Mouse (Mus musculus) hindbrain, embryonic 16.5 days (tissue): ENCODE measurements at regions not wholly inside any gene's neighbourhood (a gene's known extent, or its start where the extent isn't known, plus 50 kb on each side); places are given as distances from the start of the nearest gene placed in this dataset.

Experiments
- ATAC-seq: fragments of 200-750 bp; cut with Nextera tagmentation; 2 replicates; pipeline ENCODE4 v1.8.0; 2017; ENCODE audit warnings: moderate TSS enrichment, moderate library complexity
- H3K27ac ChIP-seq: fragments of 300-500 bp; sonication (generic); 2 replicates; pipeline ENCODE4 v1.5.1; 2014; ENCODE audit warnings: low read depth, mild to moderate bottlenecking, control low read depth, low read length, moderate library complexity
- H3K27me3 ChIP-seq: fragments of 300-500 bp; sonication (generic); replicated peaks from 2 replicates; pipeline ENCODE4 v1.6.1; 2014; ENCODE audit warnings: low read length; ENCODE audit not compliant: control insufficient read depth, insufficient read depth
- H3K36me3 ChIP-seq: fragments of 300-500 bp; sonication (generic); 2 replicates; pipeline ENCODE4 v1.6.1; 2014; ENCODE audit warnings: mild to moderate bottlenecking, low read length, moderate library complexity, mixed read lengths; ENCODE audit not compliant: control insufficient read depth, insufficient read depth
- H3K4me1 ChIP-seq: fragments of 300-500 bp; sonication (generic); 2 replicates; pipeline ENCODE4 v1.6.1; 2014; ENCODE audit warnings: low read depth, low read length; ENCODE audit not compliant: control insufficient read depth, insufficient read depth
- H3K4me2 ChIP-seq: fragments of 300-500 bp; sonication (generic); 2 replicates; pipeline ENCODE4 v1.6.1; 2014; ENCODE audit warnings: mild to moderate bottlenecking, low read length, control low read depth, moderate library complexity
- H3K4me3 ChIP-seq: fragments of 300-500 bp; sonication (generic); 2 replicates; pipeline ENCODE4 v1.5.1; 2014; ENCODE audit warnings: mild to moderate bottlenecking, low read length, control low read depth, moderate library complexity
- H3K9ac ChIP-seq: fragments of 300-500 bp; sonication (generic); 2 replicates; pipeline ENCODE4 v1.6.1; 2014; ENCODE audit warnings: low read depth, mild to moderate bottlenecking, control low read depth, low read length, moderate library complexity
- H3K9me3 ChIP-seq: fragments of 300-500 bp; sonication (generic); 2 replicates; pipeline ENCODE4 v1.6.1; 2014; ENCODE audit warnings: mild to moderate bottlenecking, low read length, moderate library complexity; ENCODE audit not compliant: control insufficient read depth
- WGBS: fragments of 180-500 bp; shearing (Covaris S2); extraction: QIAGEN DNeasy Blood & Tissue Kit; methylation state at CpG from one replicate; pipeline ENCODE4 v1.1.7; 2014; 5-methylcytosine and 5-hydroxymethylcytosine counted together

GRCm38 (mm10) chr9:52277954-52278700, 109.8 kb upstream of the Zc3h12c start:
- Histone ChIP-seq H3K27ac (0 out of 2 replicates have a peak overlapping the region, but pooled peaks have one; percentile 2), H3K36me3 (no peaks in the 10 kb centered on the region), H3K4me1 (peaks cover 13% of the 10 kb centered on the region), H3K9me3 (no peaks in the 10 kb centered on the region), H3K27me3 (no peaks in the 10 kb centered on the region), H3K9ac (no peak overlapping the region), H3K4me3 (no peak overlapping the region), H3K4me2 (peak overlapping the region; percentile 41)
- 13% methylated on average over 14 of the region's 14 CpGs for WGBS
- ATAC-seq, result peak; percentile 54; the same call in 1 of the 2 replicates

DNA sequence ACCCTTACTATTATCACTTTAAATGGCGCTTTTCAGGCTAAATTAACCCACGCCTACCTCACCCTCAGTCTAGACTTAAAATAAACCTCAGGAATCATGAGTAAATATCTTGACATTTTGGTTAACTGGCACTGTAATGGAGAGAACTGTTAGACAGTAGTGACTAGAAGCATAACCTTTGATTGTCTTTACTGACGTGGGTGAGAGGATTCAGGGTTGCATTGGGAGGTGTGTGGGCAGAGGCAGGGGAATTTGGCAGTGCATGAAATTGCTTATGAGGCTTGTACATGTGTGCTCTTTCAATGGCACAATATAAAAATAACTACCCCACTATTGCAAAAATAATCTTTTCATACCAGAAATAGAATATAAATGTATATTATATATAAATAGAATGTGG, 105.6 kb upstream of the Zc3h12c start:
- no peak for ATAC-seq
- H3K27ac ChIP-seq, result no peak overlapping the region
- H3K36me3 ChIP-seq, result no peaks in the 10 kb centered on the region
- no peak overlapping the region for H3K4me2 ChIP-seq
- no peak overlapping the region for H3K9ac ChIP-seq
- H3K27me3 ChIP-seq, result no peaks in the 10 kb centered on the region
- peaks cover 13% of the 10 kb centered on the region for H3K4me1 ChIP-seq
- 63% methylated on average over 3 of the region's 3 CpGs for WGBS
- no peak overlapping the region for H3K4me3 ChIP-seq
- no peaks in the 10 kb centered on the region for H3K9me3 ChIP-seq

- WGBS, result 55% methylated on average over 2 of the region's 2 CpGs
- peaks cover 4% of the 10 kb centered on the region for H3K4me1 ChIP-seq
- no peaks in the 10 kb centered on the region for H3K27me3 ChIP-seq
- no peak overlapping the region for H3K9ac ChIP-seq
- no peaks in the 10 kb centered on the region for H3K9me3 ChIP-seq
- ATAC-seq, result no peak
- no peak overlapping the region for H3K4me3 ChIP-seq
- no peaks in the 10 kb centered on the region for H3K36me3 ChIP-seq
- no peak overlapping the region for H3K4me2 ChIP-seq
- no peak overlapping the region for H3K27ac ChIP-seq
Observed at GRCm38 (mm10) chr9:52272668-52273067, 104.3 kb upstream of the Zc3h12c start.

DNA sequence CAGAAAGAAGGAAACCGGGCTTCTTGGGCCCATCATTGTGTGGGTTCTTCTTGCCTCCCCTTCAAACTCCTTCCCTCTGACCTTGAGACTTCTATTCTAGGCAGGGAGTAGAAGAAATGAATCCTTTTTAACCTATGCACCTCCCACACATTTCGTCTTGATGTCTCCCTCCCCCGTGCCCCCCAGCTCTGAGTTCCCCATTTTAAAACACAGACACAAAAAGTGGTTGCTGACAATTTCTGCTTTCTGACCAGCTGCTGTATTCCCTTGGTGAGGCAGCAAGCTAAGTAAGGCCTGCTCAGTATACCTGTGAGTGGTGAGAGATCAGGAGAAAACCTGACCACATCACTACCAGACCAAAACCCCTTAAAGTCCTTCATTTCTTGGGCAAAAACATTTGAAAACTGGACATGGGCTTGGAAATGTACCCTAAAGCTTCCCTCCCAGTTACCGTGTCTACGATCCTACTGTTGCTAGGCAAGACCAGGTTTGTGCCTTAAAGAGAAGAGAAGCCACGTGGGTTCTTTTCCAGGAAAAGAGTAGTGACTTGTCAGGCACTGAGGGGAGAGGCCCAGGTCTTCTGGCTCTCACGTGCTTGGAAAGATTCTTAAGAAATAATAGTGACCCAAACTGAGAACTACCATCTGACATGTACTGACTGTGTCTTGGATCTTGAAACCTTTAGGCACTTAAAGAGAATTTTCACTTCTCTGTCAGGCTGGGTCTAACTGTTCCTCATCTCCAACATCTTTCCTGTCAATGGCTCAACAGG, 103.2 kb upstream of the Zc3h12c start:
- no peak overlapping the region for H3K4me3 ChIP-seq
- WGBS, result 89% methylated on average over 7 of the region's 7 CpGs

GRCm38 (mm10) chr9:52261538-52261937, 93.2 kb upstream of the Zc3h12c start:
- Histone ChIP-seq H3K4me1 (no peaks in the 10 kb centered on the region), H3K36me3 (no peaks in the 10 kb centered on the region), H3K9ac (no peak overlapping the region), H3K27me3 (no peaks in the 10 kb centered on the region), H3K9me3 (no peaks in the 10 kb centered on the region), H3K27ac (no peak overlapping the region), H3K4me2 (no peak overlapping the region), H3K4me3 (no peak overlapping the region)
- no peak for ATAC-seq
- 91% methylated on average over 2 of the region's 2 CpGs for WGBS

More for the DNA sequence above, 103.2 kb upstream of the Zc3h12c start:
- ATAC-seq, result no peak
- Histone ChIP-seq H3K9ac (no peak overlapping the region), H3K4me2 (no peak overlapping the region), H3K27me3 (no peaks in the 10 kb centered on the region), H3K36me3 (no peaks in the 10 kb centered on the region), H3K9me3 (no peaks in the 10 kb centered on the region), H3K27ac (no peak overlapping the region), H3K4me1 (no peaks in the 10 kb centered on the region)

DNA sequence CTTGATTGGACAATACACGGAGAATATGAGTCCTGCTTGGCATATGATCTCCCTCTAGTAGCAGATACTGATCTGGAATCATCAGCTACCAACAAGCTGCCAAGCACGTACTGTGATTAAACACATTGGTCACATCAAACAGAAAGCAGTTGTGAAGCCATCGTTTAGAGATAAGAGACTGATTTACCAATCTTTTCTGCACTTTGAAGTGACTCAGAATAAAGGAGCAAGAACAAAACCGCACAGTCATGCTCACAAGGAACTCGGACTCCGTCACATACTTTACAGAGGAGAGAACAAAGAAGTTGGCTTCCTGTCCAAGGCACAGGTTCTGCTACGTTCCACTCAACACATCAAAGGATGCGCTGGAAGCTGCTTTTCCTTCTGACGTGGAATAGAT, 91.1 kb upstream of the Zc3h12c start:
- H3K27me3 ChIP-seq, result no peaks in the 10 kb centered on the region
- no peak overlapping the region for H3K9ac ChIP-seq
- H3K4me1 ChIP-seq, result no peaks in the 10 kb centered on the region; the same call in 1 of the 2 replicates
- H3K9me3 ChIP-seq, result no peaks in the 10 kb centered on the region
- no peak overlapping the region for H3K4me3 ChIP-seq
- no peak for ATAC-seq
- H3K4me2 ChIP-seq, result no peak overlapping the region
- no peaks in the 10 kb centered on the region for H3K36me3 ChIP-seq
- H3K27ac ChIP-seq, result no peak overlapping the region
- 74% methylated on average over 9 of the region's 9 CpGs for WGBS

- no peak overlapping the region for H3K4me3 ChIP-seq
- no peak overlapping the region for H3K9ac ChIP-seq
- H3K4me1 ChIP-seq, result no peaks in the 10 kb centered on the region; the same call in 1 of the 2 replicates
- H3K9me3 ChIP-seq, result no peaks in the 10 kb centered on the region
- H3K27ac ChIP-seq, result no peak overlapping the region
- ATAC-seq, result no peak
- no peaks in the 10 kb centered on the region for H3K27me3 ChIP-seq
- no peak overlapping the region for H3K4me2 ChIP-seq
- H3K36me3 ChIP-seq, result no peaks in the 10 kb centered on the region
- WGBS, result 69% methylated on average over 4 of the region's 4 CpGs
Observed at GRCm38 (mm10) chr9:52255692-52256091, 87.3 kb upstream of the Zc3h12c start.

DNA sequence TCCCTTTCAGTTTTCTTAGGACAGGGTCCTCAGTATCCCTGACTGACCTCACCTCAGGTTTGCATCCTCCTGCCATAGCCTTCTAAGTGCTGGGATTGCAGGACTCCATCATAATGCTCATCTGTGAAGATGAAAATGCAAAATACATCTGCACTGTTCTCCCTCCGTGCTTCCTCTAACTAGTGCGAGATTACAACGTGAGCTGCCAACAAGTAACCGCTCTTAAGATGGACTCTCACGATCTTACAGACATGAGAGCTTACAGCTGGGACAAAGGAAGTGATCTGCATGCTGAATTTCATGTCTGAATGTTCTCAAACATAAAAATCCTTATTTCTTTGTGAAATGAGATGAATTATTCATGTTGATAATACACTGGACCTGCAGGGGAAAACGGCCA, 86.1 kb upstream of the Zc3h12c start:
- no peak for ATAC-seq
- Histone ChIP-seq H3K4me3 (no peak overlapping the region), H3K27me3 (no peaks in the 10 kb centered on the region), H3K36me3 (no peaks in the 10 kb centered on the region), H3K4me2 (no peak overlapping the region), H3K4me1 (no peaks in the 10 kb centered on the region; the same call in 1 of the 2 replicates), H3K9me3 (no peaks in the 10 kb centered on the region), H3K9ac (no peak overlapping the region), H3K27ac (no peak overlapping the region)
- 57% methylated on average over 6 of the region's 6 CpGs for whole genome bisulfite sequencing

GRCm38 (mm10) chr9:52251455-52251854, 83.1 kb upstream of the Zc3h12c start:
- H3K4me1 ChIP-seq, result no peaks in the 10 kb centered on the region; the same call in 1 of the 2 replicates
- H3K9me3 ChIP-seq, result no peaks in the 10 kb centered on the region
- no peaks in the 10 kb centered on the region for H3K27me3 ChIP-seq
- no peak overlapping the region for H3K9ac ChIP-seq
- WGBS, result 94% methylated on average over 5 of the region's 5 CpGs
- no peaks in the 10 kb centered on the region for H3K36me3 ChIP-seq
- H3K27ac ChIP-seq, result no peak overlapping the region
- H3K4me2 ChIP-seq, result no peak overlapping the region
- no peak overlapping the region for H3K4me3 ChIP-seq
- no peak for ATAC-seq
